Mouse (Mus musculus) spleen, postnatal 36 days (tissue): ENCODE results near the gene Bpifa6.
"Not testable (repeated sequence)": the region's sequence is repeated elsewhere in the genome, so short reads cannot be mapped to it uniquely, and the experiment has no call there.

Source experiments
- DNase-seq, 2 experiments: peaks; one replicate each; pipeline ENCODE4 v3.0.0; 2022; ENCODE audit warnings: low spot score in 2 of 2, mixed read lengths in 1 of 2

Gene Bpifa6

GRCm38 (mm10) chr2:153974582-153974981 is at the start of gene Bpifa6:
Bpifa6 (plus strand) TSS chr2:153974945.
- DNase-seq: no peak

- peak; percentile 7 to 8 for DNase-seq
These were observed 44.8 kb upstream of the Bpifa6 start for GRCm38 (mm10) chr2:153929871-153930413.

DNA sequence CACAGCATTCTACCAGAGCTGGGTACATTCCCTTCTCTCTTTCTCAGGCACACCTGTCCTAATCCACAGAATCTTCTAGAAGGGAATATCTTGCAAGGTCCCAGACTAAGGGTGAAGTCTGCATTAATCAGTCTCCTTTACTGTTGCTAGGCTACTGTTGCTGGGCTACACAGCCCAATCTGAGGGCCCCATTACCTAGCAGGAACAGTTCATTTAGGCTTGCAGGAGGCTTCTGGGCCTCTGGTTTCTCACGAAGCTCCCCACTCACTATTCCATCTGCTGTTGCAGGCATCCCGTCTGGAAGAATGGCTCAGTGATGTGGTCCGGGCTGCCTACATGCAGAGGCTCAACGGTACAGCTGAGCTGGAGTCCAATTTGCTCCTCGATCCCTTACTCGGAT is 43.6 kb upstream of the Bpifa6 start:
- DNase-seq: no peak

DNA sequence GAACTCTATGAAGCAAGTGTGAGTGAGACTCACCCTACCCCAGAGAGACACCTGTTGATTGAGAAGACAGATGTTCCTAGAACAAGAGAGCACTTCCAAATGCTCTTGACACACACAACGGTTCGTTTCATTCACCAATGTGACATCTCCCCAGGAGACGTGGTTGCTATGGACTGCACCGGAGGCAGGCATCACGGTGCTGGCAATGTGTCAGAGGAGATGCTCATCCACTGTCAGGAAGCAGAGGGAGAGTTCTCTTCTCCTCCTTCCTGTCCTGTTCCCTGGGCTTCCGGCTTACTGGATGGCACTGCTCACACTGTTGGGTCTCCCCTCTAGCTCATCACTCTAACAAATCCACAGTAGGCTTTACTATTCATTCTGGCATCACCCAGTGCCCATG is 41.4 kb upstream of the Bpifa6 start:
- DNase-seq: no peak

DNA sequence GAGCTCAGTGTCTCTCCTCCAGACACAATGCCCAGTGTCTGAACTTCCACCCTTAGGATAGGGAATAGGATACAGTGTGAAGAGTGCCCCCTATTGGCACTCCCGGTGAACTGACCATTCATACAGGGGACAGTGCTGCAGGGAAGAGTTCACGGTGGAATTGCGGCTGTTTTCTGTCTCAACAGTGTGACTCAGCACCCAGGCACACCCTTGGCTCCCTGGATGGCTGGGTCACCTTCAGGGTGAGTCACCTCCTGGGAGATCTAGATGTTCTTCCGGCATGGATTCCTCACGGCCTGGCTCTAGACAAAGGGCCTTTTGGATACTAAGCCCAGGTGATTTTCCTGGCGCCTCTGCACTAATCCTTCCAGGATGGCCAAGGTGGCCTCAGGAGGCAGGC is 39.4 kb upstream of the Bpifa6 start:
- DNase-seq: no peak

- DNase-seq: no peak
These were observed 36.9 kb upstream of the Bpifa6 start, which contains the start of gene Bpifb4 for GRCm38 (mm10) chr2:153937843-153938242. Bpifb4 (plus strand) TSS chr2:153938212.

DNA sequence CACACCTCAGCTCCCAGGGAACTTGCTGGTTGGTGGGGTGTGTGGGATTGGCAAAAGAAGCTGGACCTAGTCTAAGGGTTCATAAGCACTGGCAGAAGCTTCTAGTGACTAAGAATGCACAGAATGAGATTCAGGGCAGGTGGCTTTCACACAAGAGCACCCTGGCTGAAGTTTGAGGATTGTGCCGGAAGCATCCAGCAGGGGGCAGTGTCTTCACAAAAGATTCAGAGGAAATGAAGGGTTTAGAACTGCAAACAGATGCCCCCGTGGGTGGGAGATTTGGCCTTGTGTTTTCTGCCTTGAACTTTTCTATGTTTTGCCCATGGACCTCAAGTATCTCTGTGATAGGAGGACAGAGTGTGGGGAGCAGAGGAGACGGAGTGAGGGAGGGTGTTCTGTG is 31.2 kb upstream of the Bpifa6 start:
- peak in 1 of 2 experiments; percentile 13 for DNase-seq

- no peak for DNase-seq
These were observed 30.2 kb upstream of the Bpifa6 start for GRCm38 (mm10) chr2:153944567-153944966.

GRCm38 (mm10) chr2:153952897-153953296 is 21.8 kb upstream of the Bpifa6 start:
- DNase-seq: peak in 1 of 2 experiments; percentile 9

- peak; percentile 20 to 23 for DNase-seq
These were observed 20.9 kb upstream of the Bpifa6 start for GRCm38 (mm10) chr2:153953836-153954235.

GRCm38 (mm10) chr2:153962821-153963331 is 11.9 kb upstream of the Bpifa6 start:
- DNase-seq: no peak

DNA sequence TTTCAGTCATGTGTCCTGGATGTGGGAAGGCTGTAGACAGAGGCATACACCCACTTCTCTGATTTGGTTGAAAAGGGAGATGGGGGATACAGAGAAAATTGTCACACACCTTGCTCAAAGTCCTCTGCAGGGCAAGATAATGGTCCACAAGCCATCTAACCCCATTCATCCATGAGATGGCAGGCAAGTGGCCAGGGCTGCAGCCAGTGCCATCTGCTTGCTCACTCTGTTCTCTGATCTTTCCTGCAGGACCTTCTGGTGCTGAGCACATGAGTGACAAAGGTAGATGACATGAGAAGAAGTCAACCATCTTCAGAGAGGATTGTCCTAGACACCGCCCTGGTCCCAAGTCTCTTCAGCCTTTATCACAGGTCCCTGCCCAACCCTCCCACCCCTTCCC is 11.4 kb upstream of the Bpifa6 start:
- no peak for DNase-seq

- no peak for DNase-seq
These were observed 4.5 kb upstream of the Bpifa6 start for GRCm38 (mm10) chr2:153970221-153970620.

- peak; percentile 17 to 27 for DNase-seq
These were observed 21.0 kb downstream of the Bpifa6 start for GRCm38 (mm10) chr2:153995770-153996169.

DNA sequence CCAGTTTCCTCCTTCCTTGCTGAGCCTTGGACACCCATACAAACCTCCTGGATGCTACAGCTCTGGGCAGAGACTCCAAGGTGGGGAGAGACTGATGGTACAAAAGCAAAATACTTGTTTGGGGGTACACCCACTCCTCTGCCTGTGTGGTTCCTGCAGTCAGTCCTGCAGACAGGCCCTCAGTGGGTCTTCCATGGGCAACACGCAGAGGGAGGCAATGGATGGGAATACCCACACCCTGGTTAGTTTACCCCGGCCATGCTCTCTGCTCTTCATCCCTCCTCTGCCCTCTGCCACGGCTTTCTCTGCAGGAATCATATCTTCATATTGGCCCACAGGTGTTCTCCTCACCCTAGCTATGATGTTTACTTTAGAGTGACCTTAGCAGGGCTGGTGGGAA is 25.8 kb downstream of the Bpifa6 start:
- DNase-seq: no peak

DNA sequence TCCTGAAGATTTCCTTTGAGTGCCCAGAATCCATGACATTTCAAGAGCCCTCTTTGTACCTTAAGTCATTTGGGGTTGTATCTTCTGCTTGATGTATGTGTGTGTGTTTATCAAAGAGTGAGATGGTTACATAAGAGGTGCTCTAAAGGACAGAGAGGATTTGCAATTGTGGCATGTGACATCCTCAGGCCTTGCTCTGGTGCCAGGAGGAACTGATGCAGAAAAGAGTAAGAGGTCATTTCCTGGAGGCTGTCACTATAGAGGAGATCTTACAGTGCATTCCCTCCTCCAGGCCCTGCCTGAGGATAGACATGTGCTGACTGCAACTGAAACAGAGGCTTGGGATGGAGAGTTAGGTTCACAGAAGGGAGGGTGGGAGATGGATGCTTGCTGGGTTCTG is 26.3 kb downstream of the Bpifa6 start:
- no peak for DNase-seq

GRCm38 (mm10) chr2:154004456-154004855 is 29.7 kb downstream of the Bpifa6 start:
- DNase-seq: no peak

DNA sequence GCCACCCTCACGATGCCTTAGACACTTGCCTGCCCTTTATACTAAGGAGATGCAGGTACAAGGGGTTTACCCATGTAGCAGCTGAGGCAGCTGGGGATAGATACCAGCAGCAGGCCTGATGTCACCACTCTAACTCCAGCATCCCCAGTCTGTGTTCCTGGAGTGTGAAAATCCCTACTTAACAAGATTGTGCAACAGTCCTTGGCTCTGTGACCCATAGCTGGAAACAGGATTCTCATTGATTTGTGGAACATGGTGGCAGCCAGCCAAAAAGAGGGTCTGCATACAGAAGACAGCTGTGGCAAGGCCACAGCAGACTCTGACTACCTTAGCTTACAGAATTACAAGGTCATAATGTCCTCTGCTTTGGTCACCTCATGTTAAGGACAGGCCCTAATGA is 30.3 kb downstream of the Bpifa6 start:
- no peak for DNase-seq

- no peak for DNase-seq
These were observed 31.0 kb downstream of the Bpifa6 start for GRCm38 (mm10) chr2:154005734-154006133.

- DNase-seq: no peak
These were observed 31.6 kb downstream of the Bpifa6 start for GRCm38 (mm10) chr2:154006331-154006730.

DNA sequence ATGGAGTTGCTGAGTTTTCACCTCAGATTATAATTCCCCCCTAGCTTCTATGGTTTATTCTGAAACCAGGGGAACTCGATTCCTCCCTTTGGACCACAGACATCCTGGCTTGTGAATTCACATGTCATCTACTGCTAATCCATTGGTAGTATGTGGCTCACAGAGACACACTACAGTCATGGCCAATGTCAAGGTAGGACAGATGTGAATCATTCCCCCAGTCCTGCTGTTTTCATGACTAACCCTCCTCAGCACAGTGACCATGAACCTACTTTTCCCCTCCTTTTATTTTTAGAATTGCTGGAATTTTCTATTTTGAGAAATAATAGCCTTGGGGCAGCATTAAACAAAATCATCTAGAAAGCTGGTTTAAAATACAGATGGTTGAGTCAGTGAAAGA is 32.6 kb downstream of the Bpifa6 start:
- no peak for DNase-seq

DNA sequence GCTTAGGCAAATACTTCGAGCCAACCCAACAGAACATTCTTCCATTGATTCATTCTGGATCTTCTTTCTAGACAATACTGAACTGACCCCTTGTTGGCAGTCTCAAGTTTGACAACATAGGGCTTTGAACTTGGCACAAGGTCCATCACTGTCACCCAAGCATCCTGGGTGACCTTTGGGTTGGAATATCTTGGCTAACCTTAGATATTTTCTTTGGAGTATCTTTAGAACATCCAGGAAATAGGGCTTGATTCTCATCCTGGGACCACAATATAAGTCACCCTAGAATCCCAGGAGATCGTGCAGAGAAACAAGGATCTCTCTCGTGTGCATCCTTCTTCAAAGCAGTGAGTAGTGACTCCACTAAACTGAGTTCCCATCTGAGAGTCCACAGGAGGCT is 33.2 kb downstream of the Bpifa6 start, which contains the start of gene Bpifa2:
Gene Bpifa2 (plus strand): TSS at position 301 of the 400 bp plus-strand sequence.
- no peak for DNase-seq

GRCm38 (mm10) chr2:154017990-154018389 is 43.2 kb downstream of the Bpifa6 start:
- DNase-seq: no peak

DNA sequence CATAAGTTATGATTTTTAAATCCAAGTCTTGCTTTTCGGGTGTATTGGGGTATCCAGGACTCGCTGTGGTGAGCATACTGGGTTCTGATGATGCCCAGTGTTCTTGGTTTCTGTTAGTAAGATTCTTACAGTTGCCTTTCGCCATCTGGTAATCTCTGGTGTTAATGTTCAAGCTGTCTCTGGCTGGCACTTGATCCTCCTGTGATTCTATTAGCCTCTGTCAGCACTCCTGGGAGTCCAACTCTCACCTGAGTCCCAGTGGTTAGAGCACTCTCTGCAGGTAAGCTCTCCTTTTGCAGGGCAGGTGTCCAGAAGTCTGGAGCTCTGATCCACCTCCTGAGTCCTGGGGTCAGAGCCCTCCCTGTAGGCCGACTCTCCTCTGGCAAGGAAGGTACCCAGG is 49.9 kb downstream of the Bpifa6 start:
- not testable (repeated sequence) for DNase-seq
